Mouse (Mus musculus): ENCODE results near the gene Rnf149.
"Not testable (repeated sequence)": the region's sequence is repeated elsewhere in the genome, so short reads cannot be mapped to it uniquely, and the experiment has no call there.

GRCm38 (mm10) chr1:39591557-39591956 lies 14.4 kb upstream of the Rnf149 start:
- TF ChIP-seq EP300 (IDR thresholded peaks at IDR 0.05; ENCODE audit: low read length); CTCF (conservative IDR thresholded peaks at IDR 0.05 in 1 of 2, IDR thresholded peaks at IDR 0.05 in 1 of 2; ENCODE audit: low read depth in 2 of 2, low read length in 2 of 2); POLR2A (IDR thresholded peaks at IDR 0.05; ENCODE audit: low read depth, low read length); MAX (IDR thresholded peaks at IDR 0.05; ENCODE audit: low read length); POLR2AphosphoS2 (IDR thresholded peaks at IDR 0.05; ENCODE audit: low read depth, low read length); CHD1 (IDR thresholded peaks at IDR 0.05; ENCODE audit: low read depth, low read length); RCOR1 (conservative IDR thresholded peaks at IDR 0.05; ENCODE audit: low read depth, low read length); MXI1 (IDR thresholded peaks at IDR 0.05; ENCODE audit: low read depth, low read length); ZC3H11A (IDR thresholded peaks at IDR 0.05; ENCODE audit: low read depth, low read length); USF1 (IDR thresholded peaks at IDR 0.05; ENCODE audit: low read depth, low read length); SIN3A (IDR thresholded peaks at IDR 0.05; ENCODE audit: low read length); BHLHE40 (IDR thresholded peaks at IDR 0.05; ENCODE audit: low read depth, low read length); ETS1 (conservative IDR thresholded peaks at IDR 0.05; ENCODE audit: low read depth, low read length): not testable (repeated sequence)
